Mouse (Mus musculus): ENCODE measurements around the gene Bid. TPM values are rescaled to one million over a fixed set of nuclear protein-coding genes. Genes with fewer than 3 reads are reported as not detected.
"Not testable (repeated sequence)": the region's sequence is repeated elsewhere in the genome, so short reads cannot be mapped to it uniquely, and the experiment has no call there.

The Bid gene
- total RNA-seq, 4 experiments from 2014 or later: 3.9 to 9.2 (median 4.7) TPM

- peak; percentile 38 for DNase-seq
Observed at GRCm38 (mm10) chr6:120903450-120903912, 13.2 kb downstream of the Bid start.

- DNase-seq: no peak
Observed at GRCm38 (mm10) chr6:120901776-120902645, 14.6 kb downstream of the Bid start.

- no peak for DNase-seq
Observed at GRCm38 (mm10) chr6:120898188-120898833, 18.3 kb downstream of the Bid start.

- no peak for DNase-seq
Observed at GRCm38 (mm10) chr6:120894524-120894923, 22.1 kb downstream of the Bid start.

GRCm38 (mm10) chr6:120894089-120894488 lies 22.6 kb downstream of the Bid start:
- no peak for DNase-seq

- no peak for DNase-seq
Observed at GRCm38 (mm10) chr6:120886696-120887095, 30.0 kb downstream of the Bid start.

- DNase-seq: no peak
Observed at GRCm38 (mm10) chr6:120884436-120884835, 32.2 kb downstream of the Bid start.

- no peak for DNase-seq
Observed at GRCm38 (mm10) chr6:120879046-120879445, 37.6 kb downstream of the Bid start.

GRCm38 (mm10) chr6:120873874-120874273 lies 42.8 kb downstream of the Bid start:
- DNase-seq: no peak

GRCm38 (mm10) chr6:120871286-120871685 lies 45.4 kb downstream of the Bid start:
- DNase-seq: no peak

- peak; percentile 11 for DNase-seq
Observed at GRCm38 (mm10) chr6:120868824-120869223, 47.8 kb downstream of the Bid start.

GRCm38 (mm10) chr6:120866051-120866814 lies 50.4 kb downstream of the Bid start:
- no peak for DNase-seq

GRCm38 (mm10) chr6:120860079-120860478 lies 56.6 kb downstream of the Bid start:
- DNase-seq: no peak

GRCm38 (mm10) chr6:120858217-120858711 lies 58.4 kb downstream of the Bid start:
- DNase-seq: no peak

- no peak for DNase-seq
Observed at GRCm38 (mm10) chr6:120854413-120854812, 62.2 kb downstream of the Bid start.

- DNase-seq: not testable (repeated sequence)
Observed at GRCm38 (mm10) chr6:120850720-120851119, 65.9 kb downstream of the Bid start.

Other genes with a start within 250 kb of the Bid start
- gene Slc25a18, start 143.3 kb downstream of the Bid start, total RNA-seq (2022): 1 to 10 TPM in 2 of 4 experiments, under 1 TPM in 2; 0.29 to 1.2 (median 0.78) TPM
- gene Atp6v1e1, start 94.1 kb downstream of the Bid start, total RNA-seq (2022): 100 to 1,000 TPM; 289 to 469 (median 399) TPM
- 10 to 100 TPM; 48.4 to 58.4 (median 55.5) TPM for gene Bcl2l13, start 80.6 kb downstream of the Bid start, total RNA-seq (2022)
- gene Mical3, start 214.1 kb upstream of the Bid start, total RNA-seq (2022): 10 to 100 TPM; 41.6 to 78.2 (median 55.4) TPM